Mouse (Mus musculus) olfactory bulb, adult 2 months (tissue): ENCODE data around the gene Lef1.

Source experiments
- CTCF ChIP-seq: fragments of 200-500 bp; IDR thresholded peaks from 2 replicates; pipeline ENCODE4 v1.5.1; 2012; ENCODE audit warnings: low read depth, mild to moderate bottlenecking, low read length, moderate library complexity; ENCODE audit not compliant: insufficient read depth
- POLR2A ChIP-seq: fragments of 200-500 bp; IDR thresholded peaks from 2 replicates; pipeline ENCODE4 v1.6.1; 2012; ENCODE audit warnings: mild to moderate bottlenecking, low read depth, low read length, moderate library complexity; ENCODE audit not compliant: insufficient read depth

DNA sequence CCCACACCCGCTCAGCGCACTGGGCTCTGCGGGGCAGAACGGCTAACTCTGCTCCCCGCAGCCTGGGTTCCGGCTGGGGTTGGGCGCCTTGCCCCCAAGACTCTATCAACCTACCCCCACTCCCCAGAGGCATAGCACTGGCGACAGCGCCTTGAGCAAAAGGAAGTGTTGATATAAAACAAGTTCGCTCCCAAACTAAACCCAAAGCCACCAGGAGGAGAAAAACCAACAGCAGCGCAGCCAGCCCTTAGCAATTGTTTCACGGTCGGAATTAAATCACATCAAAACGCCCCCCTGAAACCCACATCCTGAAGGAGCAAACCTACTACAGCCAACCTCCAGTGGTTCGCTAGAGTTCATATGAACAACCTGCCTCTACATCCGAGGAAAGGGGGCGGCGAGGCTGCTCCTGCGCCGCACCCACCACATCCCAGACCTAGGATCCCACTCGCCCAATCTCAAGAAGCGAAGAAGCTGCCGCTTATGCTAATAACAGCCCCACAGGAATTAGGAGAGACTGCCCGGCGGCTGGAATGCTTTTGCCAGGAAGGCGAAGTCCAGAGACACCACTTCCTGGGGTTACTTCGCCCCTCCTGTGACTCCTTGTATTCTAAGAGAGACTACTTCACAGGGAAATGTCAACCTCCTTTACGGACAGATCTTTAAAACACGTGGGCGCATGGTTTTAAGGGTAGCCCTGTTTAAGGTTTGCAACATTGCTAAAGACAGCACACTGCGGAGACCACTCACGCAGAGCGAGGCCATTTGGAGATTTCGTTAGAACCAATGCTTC, 2.8 kb upstream of the Lef1 start:
- no peak for TF ChIP-seq CTCF
- TF ChIP-seq POLR2A = no peak
